Mouse (Mus musculus) stomach, embryonic 15.5 days (tissue): ENCODE measurements around the gene Ndufaf2. TPM values are rescaled to one million over a fixed set of nuclear protein-coding genes. Genes with fewer than 3 reads are reported as not detected.

Experiments
- ATAC-seq: fragments of 200-750 bp; cut with Nextera tagmentation; 2 replicates; pipeline ENCODE4 v1.8.0; 2017; ENCODE audit warnings: low read depth, moderate number of reproducible peaks, moderate TSS enrichment; ENCODE audit not compliant: insufficient read depth, low FRiP score
- H3K27ac ChIP-seq: fragments of 300-500 bp; sonication (generic); 2 replicates; pipeline ENCODE4 v1.5.1; 2015; ENCODE audit warnings: mild to moderate bottlenecking, inconsistent platforms
- H3K27me3 ChIP-seq: fragments of 300-500 bp; sonication (generic); replicated peaks from 2 replicates; pipeline ENCODE4 v1.6.1; 2015; ENCODE audit warnings: inconsistent platforms
- H3K36me3 ChIP-seq: fragments of 300-500 bp; sonication (generic); 2 replicates; pipeline ENCODE4 v1.6.1; 2015; ENCODE audit warnings: inconsistent platforms
- H3K4me1 ChIP-seq: fragments of 300-500 bp; sonication (generic); 2 replicates; pipeline ENCODE4 v1.6.1; 2015; ENCODE audit warnings: inconsistent platforms
- H3K4me2 ChIP-seq: fragments of 300-500 bp; sonication (generic); 2 replicates; pipeline ENCODE4 v1.6.1; 2015; ENCODE audit warnings: mild to moderate bottlenecking, inconsistent platforms
- H3K4me3 ChIP-seq: fragments of 300-500 bp; sonication (generic); replicated peaks from 2 replicates; pipeline ENCODE4 v1.5.1; 2015; ENCODE audit warnings: inconsistent platforms
- H3K9ac ChIP-seq: fragments of 300-500 bp; sonication (generic); 2 replicates; pipeline ENCODE4 v1.6.1; 2015; ENCODE audit warnings: inconsistent platforms
- H3K9me3 ChIP-seq: fragments of 300-500 bp; sonication (generic); 2 replicates; pipeline ENCODE4 v1.6.1; 2016; ENCODE audit warnings: inconsistent platforms
- WGBS: fragments of 180-500 bp; shearing (Covaris S2); methylation state at CpG from one replicate; pipeline ENCODE4 v1.1.7; 2015; 5-methylcytosine and 5-hydroxymethylcytosine counted together
- polyA plus RNA-seq: library from polyadenylated mRNA; unstranded; fragments of >200 nt; fragmentation: Nextera tagmentation; extraction: Ambion mirVana; gene quantifications from 2 replicates; pipeline ENCODE4 v1.2.1, GENCODE M21; 2015

Ndufaf2 gene
- polyA plus RNA-seq, 1 experiment from 2014 or later, result 72.9 TPM

DNA sequence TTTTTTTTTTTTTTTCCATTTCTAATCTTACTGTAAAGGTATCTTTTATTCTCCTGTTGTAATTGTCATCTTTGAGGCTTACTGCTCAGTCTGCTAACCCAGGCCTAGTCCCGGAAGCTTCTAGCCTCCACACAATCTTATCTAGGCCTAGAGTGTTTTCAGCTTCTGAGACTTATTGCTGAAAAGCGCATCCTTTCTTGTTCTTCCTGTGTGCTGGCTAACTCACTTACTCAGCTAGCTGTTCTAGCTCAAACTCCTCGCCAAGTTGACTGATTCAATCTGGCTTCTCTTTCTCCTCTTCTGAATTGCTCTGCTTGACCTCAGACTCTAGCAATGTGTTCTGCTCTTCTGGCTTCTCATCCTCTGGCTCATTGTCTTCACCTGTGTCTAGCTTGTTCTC lies 112.8 kb downstream of the Ndufaf2 start:
- H3K27me3 ChIP-seq, result no peaks in the 10 kb centered on the region
- peaks cover 17% of the 10 kb centered on the region for H3K4me1 ChIP-seq
- H3K9ac ChIP-seq, result no peak overlapping the region
- no peak for ATAC-seq
- 69% methylated on average over 3 of the region's 3 CpGs for WGBS
- peak overlapping the region; percentile 34 for H3K4me2 ChIP-seq
- peak overlapping the region; percentile 44 for H3K27ac ChIP-seq
- no peaks in the 10 kb centered on the region for H3K9me3 ChIP-seq
- peak overlapping the region; percentile 19; the same call in 1 of the 2 replicates for H3K4me3 ChIP-seq
- H3K36me3 ChIP-seq, result 0 out of 2 replicates have a peak, but pooled peaks cover 4% of the 10 kb centered on the region

DNA sequence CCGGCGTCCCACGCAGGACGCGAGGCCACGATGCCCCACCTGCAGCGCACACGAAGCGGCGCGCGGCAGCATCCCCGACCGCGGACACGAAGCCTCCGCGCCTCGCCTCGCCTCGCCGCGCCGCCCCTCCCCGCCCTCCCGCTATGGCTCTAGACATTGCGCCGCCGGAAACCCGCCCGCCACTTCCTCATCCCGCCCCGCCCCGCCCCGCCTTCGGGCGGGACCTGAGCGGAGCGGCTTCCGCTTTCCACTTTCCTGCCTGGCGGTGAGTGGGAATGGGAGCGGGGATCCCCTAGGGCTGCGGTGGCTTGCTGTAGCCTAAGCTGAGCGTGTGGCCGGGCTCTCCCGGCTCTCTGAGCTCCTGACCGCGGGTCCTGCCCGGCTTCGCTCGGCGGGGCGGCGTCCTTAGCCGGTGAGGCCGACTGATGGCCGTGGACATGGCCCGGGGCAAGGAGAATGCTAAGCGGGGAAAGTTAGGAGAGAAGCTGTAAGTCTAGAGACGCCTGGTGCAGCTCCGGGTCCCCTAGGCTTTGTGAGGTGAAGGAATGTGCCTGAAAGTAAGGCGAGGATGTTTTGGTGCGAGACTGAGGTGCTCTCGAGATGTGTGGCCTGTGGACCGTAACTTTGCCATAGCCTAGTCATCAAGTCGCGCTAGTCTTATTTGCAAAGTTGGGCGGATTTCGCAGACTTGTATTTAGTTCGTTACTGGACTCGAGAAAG lies 114.0 kb downstream of the Ndufaf2 start, which contains the start of gene Smim15:
Smim15 (plus strand) TSS at position 225 of the 720 bp plus-strand sequence.
- H3K27ac ChIP-seq, result peak within 1 kb of the TSS; percentile 99
- peak within 1 kb of the TSS; percentile 80 for H3K4me3 ChIP-seq
- no peaks in the 10 kb centered on the region for H3K9me3 ChIP-seq
- H3K9ac ChIP-seq, result peak within 1 kb of the TSS; percentile 93
- under 1% methylated on average over 68 of the region's 71 CpGs for WGBS
- H3K4me2 ChIP-seq, result peak within 1 kb of the TSS; percentile 82
- H3K36me3 ChIP-seq, result 0 out of 2 replicates have a peak, but pooled peaks cover 4% of the 10 kb centered on the region
- peak; percentile 95 for ATAC-seq
- H3K27me3 ChIP-seq, result no peaks in the 10 kb centered on the region
- peaks cover 17% of the 10 kb centered on the region for H3K4me1 ChIP-seq

DNA sequence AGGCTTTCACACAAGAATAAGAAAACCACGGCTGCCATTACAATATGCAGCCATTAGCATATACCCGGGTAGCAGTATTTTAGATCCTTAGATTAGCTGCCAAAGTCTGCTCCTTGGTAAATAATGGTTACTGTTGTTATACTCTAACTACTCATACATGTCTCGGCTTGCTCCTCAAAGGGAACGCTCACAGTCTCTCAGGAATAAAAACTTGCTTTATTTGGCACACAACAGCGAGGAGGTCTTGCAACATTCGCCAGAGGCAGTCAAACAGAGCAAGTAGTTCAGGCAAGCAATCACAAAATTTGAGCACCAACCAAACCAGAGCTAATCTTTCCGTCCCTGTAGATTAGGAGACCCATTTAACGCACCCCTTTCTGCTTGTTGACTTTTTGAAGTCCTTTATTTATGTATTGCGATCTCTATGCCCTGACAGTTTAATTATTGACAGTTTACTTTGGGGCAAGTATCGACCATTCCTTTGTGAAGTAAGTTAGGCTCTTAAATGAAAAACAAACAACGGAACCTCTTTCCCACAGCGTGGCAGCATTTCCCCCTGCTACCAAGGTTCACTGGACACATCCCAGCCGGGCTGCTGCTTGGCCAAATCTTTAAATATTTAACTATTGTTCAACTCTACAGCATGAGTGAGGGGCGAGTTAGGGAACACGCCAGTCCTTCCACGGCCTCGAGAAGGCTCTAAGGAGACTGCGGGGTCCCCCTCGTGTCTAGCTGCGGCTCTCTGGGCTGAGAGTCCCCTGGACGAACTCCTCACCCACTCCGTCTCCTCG lies 114.8 kb downstream of the Ndufaf2 start:
- peak; percentile 45 for ATAC-seq
- peak overlapping the region; percentile 80 for H3K4me3 ChIP-seq
- peak overlapping the region; percentile 99 for H3K27ac ChIP-seq
- no peaks in the 10 kb centered on the region for H3K9me3 ChIP-seq
- H3K4me1 ChIP-seq, result peaks cover 17% of the 10 kb centered on the region
- WGBS, result 3% methylated on average over 23 of the region's 23 CpGs
- H3K27me3 ChIP-seq, result no peaks in the 10 kb centered on the region
- H3K9ac ChIP-seq, result peak overlapping the region; percentile 93
- 0 out of 2 replicates have a peak, but pooled peaks cover 4% of the 10 kb centered on the region for H3K36me3 ChIP-seq
- H3K4me2 ChIP-seq, result peak overlapping the region; percentile 82

DNA sequence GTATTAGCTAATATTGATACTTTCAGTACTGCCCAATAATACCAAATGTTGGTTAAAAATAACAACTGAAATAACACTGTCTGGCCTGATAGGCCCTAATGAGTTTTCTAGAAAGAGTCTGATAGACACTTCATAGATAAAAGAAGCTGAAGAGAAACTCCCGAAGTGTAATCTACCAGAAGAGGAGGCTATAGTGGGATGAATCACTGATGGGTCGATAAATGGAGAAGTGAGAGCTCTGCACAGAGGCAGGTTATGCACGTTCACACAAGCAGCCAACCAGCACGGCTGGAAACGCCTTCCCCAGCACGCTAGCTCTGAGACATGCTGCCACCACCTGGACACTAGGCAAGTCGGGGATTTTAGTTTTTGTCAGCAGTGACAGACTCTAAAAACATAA lies 117.1 kb downstream of the Ndufaf2 start:
- Histone ChIP-seq H3K27ac (no peak overlapping the region), H3K9me3 (no peaks in the 10 kb centered on the region), H3K27me3 (no peaks in the 10 kb centered on the region), H3K36me3 (no peaks in the 10 kb centered on the region), H3K4me1 (peaks cover 17% of the 10 kb centered on the region), H3K9ac (no peak overlapping the region), H3K4me2 (no peak overlapping the region), H3K4me3 (no peak overlapping the region)
- 3% methylated on average over 7 of the region's 7 CpGs for WGBS
- ATAC-seq, result no peak

DNA sequence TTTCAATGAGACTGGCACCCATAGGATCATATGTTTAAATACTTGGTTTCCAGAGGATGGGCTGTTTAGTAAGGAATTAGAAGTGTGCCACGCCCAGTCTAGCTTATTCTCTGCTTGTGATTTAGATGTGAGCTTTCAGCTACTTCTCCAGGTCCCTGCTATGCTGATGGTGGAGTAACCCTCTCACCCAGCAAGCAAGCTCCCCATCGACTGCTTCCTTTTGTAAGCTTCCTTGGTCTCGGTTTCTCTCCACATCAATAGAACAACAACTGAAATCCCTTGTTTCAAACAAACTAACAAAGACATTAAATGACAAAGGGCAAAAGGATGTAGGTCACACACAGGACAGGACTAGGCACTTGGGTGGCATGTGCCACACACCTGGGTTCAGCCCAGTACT lies 118.0 kb downstream of the Ndufaf2 start:
- Histone ChIP-seq H3K4me2 (no peak overlapping the region), H3K27me3 (no peaks in the 10 kb centered on the region), H3K9me3 (no peaks in the 10 kb centered on the region), H3K27ac (no peak overlapping the region), H3K4me1 (peaks cover 10% of the 10 kb centered on the region; the same call in 1 of the 2 replicates), H3K9ac (no peak overlapping the region), H3K36me3 (no peaks in the 10 kb centered on the region), H3K4me3 (no peak overlapping the region)
- ATAC-seq, result no peak
- WGBS, result 69% methylated on average over 3 of the region's 3 CpGs

DNA sequence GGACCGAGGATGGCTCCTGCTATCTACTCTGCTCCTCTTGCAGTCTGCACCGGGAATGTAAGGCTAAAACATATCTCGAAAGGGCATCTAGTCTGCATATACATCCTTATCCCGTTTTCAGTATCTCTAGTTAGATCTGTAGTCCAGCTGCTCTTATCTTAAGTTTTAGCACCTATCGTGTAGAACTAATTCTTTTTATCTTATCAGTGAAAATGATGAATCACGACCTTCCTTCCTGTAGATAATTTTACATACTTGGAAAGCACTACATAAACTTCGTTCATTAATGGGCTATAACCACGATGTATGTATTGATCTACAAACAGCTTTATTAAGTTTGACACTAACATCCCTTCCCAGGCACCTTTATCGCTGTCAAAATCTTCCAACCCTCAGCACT lies 118.5 kb downstream of the Ndufaf2 start:
- Histone ChIP-seq H3K4me1 (peaks cover 10% of the 10 kb centered on the region; the same call in 1 of the 2 replicates), H3K27ac (no peak overlapping the region), H3K36me3 (no peaks in the 10 kb centered on the region), H3K4me2 (no peak overlapping the region), H3K27me3 (no peaks in the 10 kb centered on the region), H3K4me3 (no peak overlapping the region), H3K9me3 (no peaks in the 10 kb centered on the region), H3K9ac (no peak overlapping the region)
- WGBS, result 50% methylated on average over 9 of the region's 9 CpGs
- no peak for ATAC-seq

DNA sequence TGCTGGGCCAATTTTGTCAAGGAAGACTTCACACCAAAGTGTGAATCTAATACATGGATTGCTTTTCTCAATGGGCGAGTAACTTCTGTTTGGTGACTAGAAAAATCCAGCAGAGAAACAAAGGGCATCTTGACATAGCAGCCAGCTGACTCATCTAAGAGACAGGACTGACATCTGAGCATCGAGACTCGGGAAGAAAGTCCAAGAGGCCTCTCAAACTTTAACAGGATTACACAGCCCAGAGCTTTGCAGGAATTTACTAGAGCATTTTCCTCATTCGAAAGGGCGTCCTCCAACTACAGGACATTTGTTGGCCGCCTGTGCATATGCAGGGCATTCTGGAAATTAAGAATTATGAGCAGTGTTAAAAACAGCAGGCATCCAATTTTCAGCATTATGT lies 119.0 kb downstream of the Ndufaf2 start:
- WGBS, result 62% methylated on average over 6 of the region's 6 CpGs
- peaks cover 10% of the 10 kb centered on the region; the same call in 1 of the 2 replicates for H3K4me1 ChIP-seq
- no peaks in the 10 kb centered on the region for H3K36me3 ChIP-seq
- no peak overlapping the region for H3K4me2 ChIP-seq
- ATAC-seq, result no peak
- H3K9me3 ChIP-seq, result no peaks in the 10 kb centered on the region
- H3K4me3 ChIP-seq, result no peak overlapping the region
- no peak overlapping the region for H3K9ac ChIP-seq
- no peaks in the 10 kb centered on the region for H3K27me3 ChIP-seq
- H3K27ac ChIP-seq, result no peak overlapping the region

DNA sequence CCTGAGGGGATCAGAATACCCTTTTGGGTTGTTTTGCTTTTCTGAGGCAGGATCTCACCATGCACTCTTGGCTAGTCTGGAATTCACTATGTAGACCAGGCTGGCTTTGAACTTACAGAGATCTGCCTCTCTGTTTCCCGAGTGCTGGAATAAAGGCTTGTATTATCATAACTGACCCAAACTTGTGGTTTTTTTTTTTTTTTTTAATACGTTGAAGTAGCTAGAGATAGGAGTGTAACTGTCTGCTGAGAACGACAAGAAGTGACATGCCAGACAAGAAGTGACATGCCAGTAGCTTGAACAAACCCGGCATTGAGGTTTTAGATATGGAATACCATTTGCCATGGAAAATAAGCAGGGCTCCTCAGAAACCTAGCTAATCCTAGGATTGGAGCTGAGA lies 125.6 kb downstream of the Ndufaf2 start:
- Histone ChIP-seq H3K27ac (no peak overlapping the region), H3K4me1 (no peaks in the 10 kb centered on the region), H3K36me3 (no peaks in the 10 kb centered on the region), H3K9ac (no peak overlapping the region), H3K27me3 (no peaks in the 10 kb centered on the region), H3K4me2 (no peak overlapping the region), H3K9me3 (no peaks in the 10 kb centered on the region), H3K4me3 (no peak overlapping the region)
- 89% methylated on average over 4 of the region's 4 CpGs for WGBS
- no peak for ATAC-seq

DNA sequence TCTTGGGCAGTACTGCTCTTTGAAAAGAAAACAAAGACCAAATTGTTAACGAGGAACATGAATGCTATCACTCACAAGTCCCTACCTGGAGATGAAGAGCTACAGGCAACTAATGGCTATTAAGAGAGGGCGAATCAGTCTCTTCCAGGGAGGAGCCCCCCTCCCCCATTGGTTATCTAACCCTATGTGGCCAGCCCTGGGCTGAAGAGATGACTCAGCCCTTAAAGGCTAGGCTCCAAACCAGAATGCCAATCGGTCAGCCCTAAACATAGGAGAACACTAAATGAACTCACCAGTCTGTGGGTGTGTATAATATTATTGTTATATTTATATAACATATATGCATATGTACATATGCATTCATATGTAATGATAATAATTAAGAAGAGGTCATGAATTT lies 132.6 kb downstream of the Ndufaf2 start:
- Histone ChIP-seq H3K4me3 (no peak overlapping the region), H3K4me2 (no peak overlapping the region), H3K9ac (no peak overlapping the region), H3K27me3 (no peaks in the 10 kb centered on the region), H3K36me3 (no peaks in the 10 kb centered on the region), H3K27ac (no peak overlapping the region), H3K9me3 (no peaks in the 10 kb centered on the region), H3K4me1 (no peaks in the 10 kb centered on the region)
- no peak for ATAC-seq
- WGBS, result 58% methylated on average over 3 of the region's 3 CpGs

DNA sequence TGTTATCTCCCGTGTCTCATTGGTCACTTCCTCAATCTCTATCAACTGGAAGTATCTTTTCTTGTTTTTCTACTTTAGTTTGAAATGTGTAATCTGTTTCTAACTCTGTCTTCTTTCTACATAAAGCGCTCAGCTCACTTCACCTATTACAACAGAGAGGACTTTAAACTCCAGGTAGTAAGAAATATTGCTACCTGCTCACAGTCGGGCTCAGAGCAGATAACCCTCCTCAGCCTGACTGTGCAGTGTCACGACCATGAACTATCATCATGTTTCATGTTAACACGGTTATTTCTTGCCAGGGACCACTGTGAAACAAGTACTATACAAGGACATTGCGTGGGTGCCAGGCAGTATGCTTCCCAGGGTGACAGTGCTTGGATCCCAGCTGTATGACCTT lies 141.1 kb downstream of the Ndufaf2 start:
- Histone ChIP-seq H3K4me2 (no peak overlapping the region), H3K9me3 (no peaks in the 10 kb centered on the region), H3K4me3 (no peak overlapping the region), H3K36me3 (no peaks in the 10 kb centered on the region), H3K27me3 (no peaks in the 10 kb centered on the region), H3K27ac (no peak overlapping the region), H3K4me1 (no peaks in the 10 kb centered on the region), H3K9ac (no peak overlapping the region)
- ATAC-seq, result no peak
- WGBS, result 57% methylated on average over 6 of the region's 6 CpGs

DNA sequence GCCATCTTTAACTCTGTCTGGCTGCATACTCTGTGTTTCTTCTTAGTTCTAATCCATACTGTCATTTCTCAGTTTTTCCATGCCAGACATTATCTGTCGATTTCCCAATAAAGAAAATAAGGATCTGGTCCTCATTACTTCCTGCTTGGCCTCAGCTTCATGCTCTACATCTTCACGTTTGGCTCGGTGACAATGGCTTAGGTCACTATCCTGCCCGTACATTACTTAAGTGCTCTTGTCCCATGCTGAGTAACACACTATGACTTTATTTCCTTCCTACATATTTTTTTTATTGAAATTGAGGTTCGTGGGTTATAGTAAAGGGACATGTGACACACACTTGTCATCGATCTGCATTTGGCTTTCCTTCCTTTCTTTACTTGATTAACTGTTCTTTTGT lies 143.3 kb downstream of the Ndufaf2 start:
- Histone ChIP-seq H3K4me3 (no peak overlapping the region), H3K9ac (no peak overlapping the region), H3K27ac (no peak overlapping the region), H3K4me2 (no peak overlapping the region), H3K27me3 (no peaks in the 10 kb centered on the region), H3K9me3 (no peaks in the 10 kb centered on the region), H3K36me3 (no peaks in the 10 kb centered on the region), H3K4me1 (no peaks in the 10 kb centered on the region)
- no peak for ATAC-seq
- 81% methylated on average over 6 of the region's 6 CpGs for WGBS

DNA sequence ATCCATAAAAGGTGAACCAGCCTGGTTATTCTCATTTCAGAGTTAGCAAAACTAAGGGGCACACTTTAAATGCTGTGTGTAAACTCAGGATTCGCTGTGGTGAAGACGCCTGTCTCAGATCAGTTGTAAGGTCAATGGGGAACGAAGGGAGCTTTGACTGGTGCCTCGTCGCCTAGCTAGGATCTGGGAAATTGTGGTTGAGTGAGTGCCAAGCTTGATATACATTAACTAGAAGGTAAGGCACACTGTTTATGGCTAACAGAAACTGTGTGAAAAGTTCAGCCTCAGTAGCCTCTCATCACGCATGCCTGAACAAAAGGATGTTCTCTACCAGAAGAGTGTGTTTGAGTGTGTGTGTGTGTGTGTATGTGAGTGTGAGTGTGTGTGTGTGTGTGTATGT lies 144.6 kb downstream of the Ndufaf2 start:
- H3K27ac ChIP-seq, result no peak overlapping the region
- H3K4me2 ChIP-seq, result no peak overlapping the region
- H3K9me3 ChIP-seq, result no peaks in the 10 kb centered on the region
- WGBS, result 73% methylated on average over 6 of the region's 6 CpGs
- no peaks in the 10 kb centered on the region for H3K4me1 ChIP-seq
- no peak overlapping the region for H3K4me3 ChIP-seq
- H3K27me3 ChIP-seq, result no peaks in the 10 kb centered on the region
- H3K9ac ChIP-seq, result no peak overlapping the region
- no peak for ATAC-seq
- no peaks in the 10 kb centered on the region for H3K36me3 ChIP-seq
